Mouse (Mus musculus): ENCODE measurements around the gene Pakap.

Pakap gene

GRCm38 (mm10) chr4:57715849-57716248 is 147.9 kb downstream of the Pakap start:
- DNase-seq (ENCODE audit: low read depth, low spot score), result no peak

- no peak for DNase-seq (ENCODE audit: low read depth, low spot score)
Observed at GRCm38 (mm10) chr4:57716735-57717134, 148.8 kb downstream of the Pakap start.

GRCm38 (mm10) chr4:57717354-57717753 is 149.4 kb downstream of the Pakap start, which contains the start of gene Akap2:
Gene Akap2, plus strand, starts transcription at chr4:57717657.
- no peak for DNase-seq (ENCODE audit: low read depth, low spot score)

GRCm38 (mm10) chr4:57719370-57719769 is 151.4 kb downstream of the Pakap start:
- DNase-seq (ENCODE audit: low read depth, low spot score), result peak; percentile 38

GRCm38 (mm10) chr4:57720869-57721361 is 152.9 kb downstream of the Pakap start:
- DNase-seq (ENCODE audit: low read depth, low spot score), result peak; percentile 90

GRCm38 (mm10) chr4:57722296-57722695 is 154.3 kb downstream of the Pakap start:
- no peak for DNase-seq (ENCODE audit: low read depth, low spot score)

- peak; percentile 78 for DNase-seq (ENCODE audit: low read depth, low spot score)
Observed at GRCm38 (mm10) chr4:57723659-57724058, 155.7 kb downstream of the Pakap start.

- peak; percentile 53 for DNase-seq (ENCODE audit: low read depth, low spot score)
Observed at GRCm38 (mm10) chr4:57725569-57725968, 157.6 kb downstream of the Pakap start.

GRCm38 (mm10) chr4:57728611-57729183 is 160.7 kb downstream of the Pakap start:
- DNase-seq (ENCODE audit: low read depth, low spot score), result no peak

GRCm38 (mm10) chr4:57730047-57730446 is 162.1 kb downstream of the Pakap start:
- no peak for DNase-seq (ENCODE audit: low read depth, low spot score)

- peak; percentile 76 for DNase-seq (ENCODE audit: low read depth, low spot score)
Observed at GRCm38 (mm10) chr4:57730801-57731598, 163.0 kb downstream of the Pakap start.

- DNase-seq (ENCODE audit: low read depth, low spot score), result no peak
Observed at GRCm38 (mm10) chr4:57732351-57732750, 164.4 kb downstream of the Pakap start.

- DNase-seq (ENCODE audit: low read depth, low spot score), result no peak
Observed at GRCm38 (mm10) chr4:57733445-57733844, 165.5 kb downstream of the Pakap start.

GRCm38 (mm10) chr4:57735426-57735825 is 167.4 kb downstream of the Pakap start:
- DNase-seq (ENCODE audit: low read depth, low spot score), result no peak

- DNase-seq (ENCODE audit: low read depth, low spot score), result no peak
Observed at GRCm38 (mm10) chr4:57738856-57739552, 171.0 kb downstream of the Pakap start.

GRCm38 (mm10) chr4:57743325-57743929 is 175.4 kb downstream of the Pakap start:
- no peak for DNase-seq (ENCODE audit: low read depth, low spot score)

GRCm38 (mm10) chr4:57750651-57751050 is 182.7 kb downstream of the Pakap start:
- DNase-seq (ENCODE audit: low read depth, low spot score), result no peak

GRCm38 (mm10) chr4:57751054-57751453 is 183.1 kb downstream of the Pakap start:
- no peak for DNase-seq (ENCODE audit: low read depth, low spot score)

GRCm38 (mm10) chr4:57751566-57751965 is 183.6 kb downstream of the Pakap start:
- no peak for DNase-seq (ENCODE audit: low read depth, low spot score)

- peak; percentile 90 for DNase-seq (ENCODE audit: low read depth, low spot score)
Observed at GRCm38 (mm10) chr4:57755085-57755484, 187.1 kb downstream of the Pakap start.

- no peak for DNase-seq (ENCODE audit: low read depth, low spot score)
Observed at GRCm38 (mm10) chr4:57757997-57758396, 190.0 kb downstream of the Pakap start.

- DNase-seq (ENCODE audit: low read depth, low spot score), result no peak
Observed at GRCm38 (mm10) chr4:57762424-57762823, 194.4 kb downstream of the Pakap start.

Data from A20 (cell line).